Comparison of ENCODE assay signal across 19 mouse cellular contexts in the genomic region with DNA sequence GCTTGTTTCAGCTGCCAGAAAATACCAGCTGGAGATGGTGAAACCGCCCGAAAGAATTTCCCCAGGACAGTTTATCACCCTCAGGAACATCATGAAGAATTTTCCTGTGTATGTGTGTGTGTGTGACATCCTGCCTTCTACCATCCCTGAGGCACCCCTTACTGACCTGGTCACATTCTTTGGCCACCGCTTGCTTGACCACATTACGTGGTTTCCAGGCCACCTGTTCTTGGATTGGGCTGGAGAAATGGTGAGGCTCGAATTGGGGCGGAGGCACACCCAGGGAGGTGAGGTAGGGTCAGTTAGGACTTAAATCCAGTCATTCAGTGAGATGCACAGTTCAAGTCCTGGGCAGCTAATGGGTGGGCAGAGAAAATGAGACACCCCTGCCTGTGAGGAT. TPM values are rescaled to one million over a fixed set of nuclear protein-coding genes. Genes with fewer than 3 reads are reported as not detected.
"Had no signal": no experiment of that assay in that cellular context is flagged by ENCODE, and none has a peak within 500 bp of the region (broad histone marks: within the 10 kb centered on the region; RNA-seq: fewer than 3 reads in every experiment).

No protein-coding gene starts in this region.

- H3K9ac ChIP-seq: liver, embryonic 14.5 days; lung, embryonic 14.5 days; midbrain, embryonic 12.5 days; neural tube, embryonic 12.5 days had no signal

- H3K4me3 ChIP-seq: megakaryocyte, embryonic 14.5 days; midbrain, embryonic 12.5 days; neural tube, embryonic 12.5 days had no signal

- H3K4me1 ChIP-seq: megakaryocyte, embryonic 14.5 days had no signal

- H3K9me3 ChIP-seq: megakaryocyte, embryonic 14.5 days; midbrain, embryonic 12.5 days; neural tube, embryonic 12.5 days had no signal

- H3K27ac ChIP-seq: liver, embryonic 14.5 days; macrophage; midbrain, embryonic 12.5 days; neural tube, embryonic 12.5 days had no signal

- H3K27me3 ChIP-seq: megakaryocyte, embryonic 14.5 days had no signal

- ATAC-seq: midbrain, embryonic 16.5 days had no signal

- H3K4me2 ChIP-seq: lung, embryonic 14.5 days; midbrain, embryonic 12.5 days; neural tube, embryonic 12.5 days had no signal

- H3K36me3 ChIP-seq: midbrain, embryonic 12.5 days; neural tube, embryonic 12.5 days had no signal

- DNase-seq: lung, adult 18-20 months; lung, embryonic 14.5 days; lung, postnatal 14 days; lung, postnatal 36 days; midbrain, embryonic 14.5 days; retina, postnatal 1 day; right cerebral cortex, adult 18-20 months; right cerebral cortex, postnatal 14 days; spleen, adult 18-20 months; thymus, adult 18-20 months; thymus, postnatal 14 days; thymus, postnatal 36 days had no signal

RNA-seq across cellular contexts. Expression of gene Irx3, which starts 48.1 kb away (rescaled TPM):
- polyA plus RNA-seq: liver, embryonic 16.5 days; macrophage had no signal
